ENCODE assay signal across 9 mouse cellular contexts in the genomic region with DNA sequence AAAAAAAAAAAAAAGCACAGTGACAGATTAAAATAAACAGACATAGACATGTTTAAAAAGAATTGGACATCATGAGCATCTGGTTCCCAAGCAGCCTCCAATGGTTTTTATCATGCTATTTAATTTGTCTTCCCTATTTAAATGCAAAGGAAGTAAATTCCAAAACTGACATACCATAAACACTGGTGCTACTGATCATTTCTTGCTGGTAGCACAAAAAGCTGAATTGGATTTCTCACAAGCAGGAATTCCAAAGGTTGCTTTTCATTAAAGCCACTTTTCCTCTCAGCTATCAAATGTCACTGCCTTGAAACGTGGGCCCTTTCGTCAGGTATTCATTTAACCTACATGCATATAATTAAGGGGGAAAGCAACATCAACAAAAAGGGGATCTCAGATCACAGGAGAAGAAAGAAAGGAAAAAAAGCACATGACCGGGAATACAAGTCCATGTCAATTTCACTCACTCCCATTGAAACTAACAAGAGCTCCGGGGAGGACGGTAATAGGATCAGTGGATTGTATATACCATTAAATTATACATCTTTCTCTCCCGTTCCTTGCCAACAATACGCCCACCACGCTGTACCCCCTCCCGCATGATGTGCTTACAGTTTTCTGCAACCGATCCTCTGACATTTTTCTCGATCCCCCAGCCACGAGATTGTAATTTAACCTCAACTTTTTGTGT. TPM values are rescaled to one million over a fixed set of nuclear protein-coding genes. Genes with fewer than 3 reads are reported as not detected.
A peak's percentile ranks its signal among the peaks of the same experiment; 100 is the strongest.
DNase-seq lines count a peak whose midpoint lies in the region; ATAC-seq and TF ChIP-seq lines count a peak whose summit lies in the region.
"Had no signal": no experiment of that assay in that cellular context is flagged by ENCODE, and none has a peak within 500 bp of the region (broad histone marks: within the 10 kb centered on the region; RNA-seq: fewer than 3 reads in every experiment).

No protein-coding gene starts in this region.

- H3K4me2 ChIP-seq in heart, postnatal 0 days (ENCODE audit: low read depth, low read length), result peak overlapping the region; percentile 70
- H3K4me2 ChIP-seq in midbrain, embryonic 11.5 days, result peak overlapping the region; percentile 79

- H3K36me3 ChIP-seq in heart, postnatal 0 days (replicated peaks; ENCODE audit: control insufficient read depth, insufficient read depth, low read length), result no peaks in the 10 kb centered on the region
- no peaks in the 10 kb centered on the region for H3K36me3 ChIP-seq in midbrain, embryonic 11.5 days (ENCODE audit: control insufficient read depth, insufficient read depth, low read length)

- peak overlapping the region; percentile 90 for H3K4me3 ChIP-seq in gastrocnemius, adult 2 months
- peak overlapping the region; percentile 95 for H3K4me3 ChIP-seq in heart, postnatal 0 days (ENCODE audit: low read depth, low read length)
- H3K4me3 ChIP-seq in midbrain, embryonic 11.5 days (ENCODE audit: low read depth, low read length), result peak overlapping the region; percentile 75

- H3K27ac ChIP-seq in gastrocnemius, adult 2 months, result peak overlapping the region; percentile 92
- peak overlapping the region; percentile 98 for H3K27ac ChIP-seq in heart, postnatal 0 days (ENCODE audit: low read depth)
- peak overlapping the region; percentile 99 for H3K27ac ChIP-seq in midbrain, embryonic 11.5 days (ENCODE audit: low read depth, low read length)

- no peak for DNase-seq in gastrocnemius, adult 2 months
- no peak for DNase-seq in gastrocnemius, postnatal 10 days
- peak; percentile 5 for DNase-seq in adrenal gland, postnatal 25 days
- DNase-seq in heart, postnatal 0 days (ENCODE audit: low spot score), result no peak
- DNase-seq in midbrain, embryonic 11.5 days (ENCODE audit: low spot score, missing footprints), result peak; percentile 93
- DNase-seq in right cerebral cortex, adult 2 months (ENCODE audit: low spot score in 2 of 2), result no peak
- DNase-seq in right cerebral cortex, postnatal 10 days (ENCODE audit: low spot score in 2 of 2), result no peak
- DNase-seq: cerebellum, adult 11 months had no signal

- H3K4me1 ChIP-seq in heart, postnatal 0 days (ENCODE audit: control insufficient read depth, insufficient read depth), result 0 out of 2 replicates have a peak, but pooled peaks cover 5% of the 10 kb centered on the region
- peaks cover 13% of the 10 kb centered on the region; the same call in 1 of the 2 replicates for H3K4me1 ChIP-seq in midbrain, embryonic 11.5 days (ENCODE audit: control insufficient read depth, insufficient read depth, low read length)

- no peaks in the 10 kb centered on the region for H3K9me3 ChIP-seq in heart, postnatal 0 days (replicated peaks; ENCODE audit: control insufficient read depth, low read length)
- H3K9me3 ChIP-seq in midbrain, embryonic 11.5 days (ENCODE audit: control insufficient read depth, low read length), result no peaks in the 10 kb centered on the region

- no peak for ATAC-seq in heart, postnatal 0 days (ENCODE audit: insufficient read depth, low read depth)
- ATAC-seq in midbrain, embryonic 11.5 days (ENCODE audit: low FRiP score), result peak; percentile 12; the same call in 1 of the 2 replicates
- no peak for ATAC-seq in inflammation-experienced regulatory T-cells, adult 6 months

- no peak for TF ChIP-seq EP300 in heart, postnatal 0 days (IDR thresholded peaks at IDR 0.05; ENCODE audit: low read depth)

- no peaks in the 10 kb centered on the region for H3K27me3 ChIP-seq in heart, postnatal 0 days (ENCODE audit: control insufficient read depth, insufficient read depth, low read length)
- no peaks in the 10 kb centered on the region for H3K27me3 ChIP-seq in midbrain, embryonic 11.5 days (ENCODE audit: control insufficient read depth, insufficient read depth, low read length)

- intact Hi-C loops in gastrocnemius, adult 2 months (cut with DNase I), result no loop called here

- TF ChIP-seq CTCF in gastrocnemius, adult 2 months (IDR thresholded peaks at IDR 0.05), result no peak
- no peak for TF ChIP-seq CTCF in heart, postnatal 0 days (IDR thresholded peaks at IDR 0.05; ENCODE audit: low read depth)

- H3K9ac ChIP-seq in heart, postnatal 0 days (replicated peaks; ENCODE audit: low read depth, low read length), result peak overlapping the region; percentile 96
- H3K9ac ChIP-seq in midbrain, embryonic 11.5 days (ENCODE audit: low read length), result peak overlapping the region; percentile 97

- 1% methylated on average over 12 of the region's 12 CpGs for WGBS in heart, postnatal 0 days
- 0% methylated on average over 12 of the region's 12 CpGs for WGBS in midbrain, embryonic 11.5 days

RNA-seq across cellular contexts. Expression of a gene that starts 1.0 kb away (rescaled TPM):
- 1 to 10 TPM; 2.5 to 5.2 TPM for total RNA-seq in gastrocnemius, adult 2 months (2021)
- total RNA-seq in gastrocnemius, postnatal 10 days (2021), result 1 to 10 TPM; 3.7 to 4.6 TPM
- 3.6 and 5.1 TPM in 2 replicates for total RNA-seq in adrenal gland, postnatal 25 days (2021)
- 5.2 and 12.8 TPM in 2 replicates for total RNA-seq in heart, postnatal 0 days (2014; rRNA removed; ENCODE audit: low replicate concordance)
- polyA plus RNA-seq in heart, postnatal 0 days (2015; fragmentation: Nextera tagmentation; extraction: Ambion mirVana), result 5.4 and 6.4 TPM in 2 replicates
- 15.2 and 17.1 TPM in 2 replicates for polyA plus RNA-seq in midbrain, embryonic 11.5 days (2014; fragmentation: Nextera tagmentation; extraction: Ambion mirVana)
- under 1 TPM in 1 of 3 experiments, not detected in 2; 0.09 TPM for polyA plus RNA-seq in inflammation-experienced regulatory T-cells, adult 6 months (2017; shearing (Covaris generic))

Comparison
In these comparisons a context has a peak if more than half of its experiments do, and no peak if none do; other contexts are left out.
1. DNase-seq: peak in adrenal gland, postnatal 25 days (single experiment) and midbrain, embryonic 11.5 days (single experiment); none in gastrocnemius, adult 2 months (single experiment), gastrocnemius, postnatal 10 days (single experiment), heart, postnatal 0 days (single experiment), right cerebral cortex, adult 2 months (0 of 2) and right cerebral cortex, postnatal 10 days (0 of 2).
2. Peak in every context shown above with its lines, with median percentiles within 50 percentile points of each other: H3K27ac ChIP-seq and H3K4me3 ChIP-seq.